Mouse (Mus musculus) lung, embryonic 15.5 days (tissue): Measurements from ENCODE around the gene Syce1. TPM values are rescaled to one million over a fixed set of nuclear protein-coding genes. Genes with fewer than 3 reads are reported as not detected.

Experiments
- ATAC-seq: fragments of 200-750 bp; cut with Nextera tagmentation; 2 replicates; pipeline ENCODE4 v1.8.0; 2017; ENCODE audit warnings: moderate number of reproducible peaks, borderline replicate concordance; ENCODE audit not compliant: low FRiP score, low TSS enrichment; ENCODE audit errors: extremely low read depth
- H3K27ac ChIP-seq: fragments of 300-500 bp; sonication (generic); 2 replicates; pipeline ENCODE4 v1.5.1; 2015; ENCODE audit warnings: moderate library complexity, mild to moderate bottlenecking, inconsistent platforms
- H3K27me3 ChIP-seq: fragments of 300-500 bp; sonication (generic); 2 replicates; pipeline ENCODE4 v1.6.1; 2015; ENCODE audit warnings: inconsistent platforms
- H3K36me3 ChIP-seq: fragments of 300-500 bp; sonication (generic); 2 replicates; pipeline ENCODE4 v1.6.1; 2015; ENCODE audit warnings: inconsistent platforms
- H3K4me1 ChIP-seq: fragments of 300-500 bp; sonication (generic); 2 replicates; pipeline ENCODE4 v1.6.1; 2015; ENCODE audit warnings: inconsistent platforms
- H3K4me2 ChIP-seq: fragments of 300-500 bp; sonication (generic); 2 replicates; pipeline ENCODE4 v1.6.1; 2015; ENCODE audit warnings: inconsistent platforms, mild to moderate bottlenecking, moderate library complexity
- H3K4me3 ChIP-seq: fragments of 300-500 bp; sonication (generic); 2 replicates; pipeline ENCODE4 v1.5.1; 2015; ENCODE audit warnings: mild to moderate bottlenecking, inconsistent platforms
- H3K9ac ChIP-seq: fragments of 300-500 bp; sonication (generic); 2 replicates; pipeline ENCODE4 v1.6.1; 2015; ENCODE audit warnings: inconsistent platforms
- H3K9me3 ChIP-seq: fragments of 300-500 bp; sonication (generic); 2 replicates; pipeline ENCODE4 v1.6.1; 2016; ENCODE audit warnings: inconsistent platforms
- WGBS: fragments of 180-500 bp; shearing (Covaris S2); methylation state at CpG from one replicate; pipeline ENCODE4 v1.1.7; 2015; 5-methylcytosine and 5-hydroxymethylcytosine counted together
- polyA plus RNA-seq: library from polyadenylated mRNA; unstranded; fragments of >200 nt; fragmentation: Nextera tagmentation; extraction: Ambion mirVana; gene quantifications from 2 replicates; pipeline ENCODE4 v1.2.1, GENCODE M21; 2015

The Syce1 gene
- polyA plus RNA-seq, 1 experiment from 2014 or later, result 0.14 TPM

GRCm38 (mm10) chr7:140763447-140764020, 24.1 kb downstream of the Syce1 start, which contains the start of gene Cyp2e1:
Gene Cyp2e1, plus strand, starts transcription at chr7:140763739.
- H3K4me1 ChIP-seq, result no peaks in the 10 kb centered on the region
- H3K9ac ChIP-seq, result no peak within 1 kb of the TSS
- ATAC-seq, result no peak
- no peaks in the 10 kb centered on the region for H3K36me3 ChIP-seq
- H3K27me3 ChIP-seq, result no peaks in the 10 kb centered on the region
- no peak within 1 kb of the TSS for H3K27ac ChIP-seq
- 83% methylated on average over 7 of the region's 7 CpGs for WGBS
- no peak within 1 kb of the TSS for H3K4me2 ChIP-seq
- no peak within 1 kb of the TSS for H3K4me3 ChIP-seq
- no peaks in the 10 kb centered on the region for H3K9me3 ChIP-seq

DNA sequence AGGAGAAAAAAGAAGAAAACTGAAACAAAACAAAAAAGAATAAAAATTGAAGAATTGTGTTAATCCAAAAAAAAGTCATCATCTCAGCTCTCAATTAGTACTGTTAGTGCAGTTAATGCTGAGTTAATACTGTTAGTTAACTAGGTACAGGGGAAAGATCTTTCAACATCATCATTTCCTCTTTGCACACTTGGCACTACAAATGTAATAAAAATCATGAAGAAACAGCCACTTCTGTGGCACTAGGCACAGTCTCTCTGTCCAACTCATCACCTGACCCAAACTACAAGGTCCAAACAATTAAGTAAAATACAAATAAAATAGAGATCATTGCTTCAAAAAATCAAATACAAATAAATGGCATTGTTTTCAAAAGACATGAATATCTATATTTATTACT, 27.0 kb downstream of the Syce1 start:
- H3K4me1 ChIP-seq, result no peaks in the 10 kb centered on the region
- no peaks in the 10 kb centered on the region for H3K36me3 ChIP-seq

DNA sequence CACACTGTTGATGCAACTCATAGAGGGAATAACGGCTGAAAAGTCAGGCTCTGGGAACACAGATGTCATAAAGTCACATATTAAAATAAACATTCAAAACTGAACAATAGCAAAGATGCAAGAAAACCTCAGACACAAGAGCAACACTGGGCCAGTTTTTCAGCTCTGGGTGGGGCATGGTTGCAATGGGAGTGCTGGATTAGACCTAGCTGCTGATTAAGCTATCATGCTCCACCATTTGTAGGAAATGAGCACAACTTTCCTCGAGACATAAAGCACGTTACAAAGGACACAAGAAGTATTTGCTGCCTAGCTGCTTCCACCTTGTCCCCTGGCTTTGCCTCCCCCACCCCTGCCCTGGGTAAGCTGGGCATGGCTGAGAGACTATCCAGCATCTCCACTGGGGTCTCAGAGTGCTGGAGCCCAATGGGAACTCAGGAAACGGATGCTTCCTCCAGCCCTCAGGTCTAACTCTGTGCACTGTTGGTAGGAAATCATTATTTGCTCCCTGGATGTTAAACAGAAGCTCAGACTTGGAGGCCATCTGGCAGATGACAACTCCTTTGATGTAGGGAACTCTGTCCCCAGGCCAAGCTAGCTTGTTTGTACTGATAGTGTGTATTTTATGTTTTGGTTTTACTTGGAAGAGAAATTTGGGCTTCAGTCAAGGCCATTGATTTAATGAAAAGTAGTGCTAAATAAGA, 31.3 kb downstream of the Syce1 start:
- ATAC-seq, result peak; percentile 27; the same call in 1 of the 2 replicates
- Histone ChIP-seq H3K9ac (no peak overlapping the region), H3K4me2 (no peak overlapping the region), H3K36me3 (no peaks in the 10 kb centered on the region), H3K9me3 (no peaks in the 10 kb centered on the region), H3K27ac (no peak overlapping the region), H3K27me3 (no peaks in the 10 kb centered on the region), H3K4me1 (no peaks in the 10 kb centered on the region), H3K4me3 (no peak overlapping the region)
- WGBS, result 50% methylated on average over 4 of the region's 4 CpGs

More for the DNA sequence above, 27.0 kb downstream of the Syce1 start:
- no peak overlapping the region for H3K9ac ChIP-seq
- no peak overlapping the region for H3K27ac ChIP-seq
- H3K4me2 ChIP-seq, result no peak overlapping the region
- no peak for ATAC-seq
- no peaks in the 10 kb centered on the region for H3K27me3 ChIP-seq
- H3K4me3 ChIP-seq, result no peak overlapping the region
- no peaks in the 10 kb centered on the region for H3K9me3 ChIP-seq

GRCm38 (mm10) chr7:140754556-140754955, 33.1 kb downstream of the Syce1 start:
- H3K27ac ChIP-seq, result no peak overlapping the region
- H3K9me3 ChIP-seq, result no peaks in the 10 kb centered on the region
- ATAC-seq, result no peak
- H3K4me1 ChIP-seq, result no peaks in the 10 kb centered on the region
- H3K9ac ChIP-seq, result no peak overlapping the region
- H3K4me2 ChIP-seq, result no peak overlapping the region
- no peaks in the 10 kb centered on the region for H3K36me3 ChIP-seq
- no peak overlapping the region for H3K4me3 ChIP-seq
- H3K27me3 ChIP-seq, result no peaks in the 10 kb centered on the region

- no peak overlapping the region for H3K9ac ChIP-seq
- no peaks in the 10 kb centered on the region for H3K4me1 ChIP-seq
- no peak for ATAC-seq
- no peak overlapping the region for H3K4me3 ChIP-seq
- H3K9me3 ChIP-seq, result no peaks in the 10 kb centered on the region
- H3K27ac ChIP-seq, result no peak overlapping the region
- no peaks in the 10 kb centered on the region for H3K27me3 ChIP-seq
- 80% methylated on average over 3 of the region's 3 CpGs for WGBS
- no peaks in the 10 kb centered on the region for H3K36me3 ChIP-seq
- no peak overlapping the region for H3K4me2 ChIP-seq
Measured at GRCm38 (mm10) chr7:140748827-140749160, 38.9 kb downstream of the Syce1 start.

- no peaks in the 10 kb centered on the region for H3K36me3 ChIP-seq
- ATAC-seq, result no peak
- no peaks in the 10 kb centered on the region for H3K4me1 ChIP-seq
- no peaks in the 10 kb centered on the region for H3K9me3 ChIP-seq
- no peak overlapping the region for H3K9ac ChIP-seq
- no peaks in the 10 kb centered on the region for H3K27me3 ChIP-seq
- H3K4me2 ChIP-seq, result no peak overlapping the region
- no peak overlapping the region for H3K4me3 ChIP-seq
- WGBS, result 70% methylated on average over 6 of the region's 6 CpGs
- no peak overlapping the region for H3K27ac ChIP-seq
Measured at GRCm38 (mm10) chr7:140748116-140748826, 39.4 kb downstream of the Syce1 start.

GRCm38 (mm10) chr7:140747402-140747801, 40.2 kb downstream of the Syce1 start:
- no peak overlapping the region for H3K4me3 ChIP-seq
- no peak overlapping the region for H3K27ac ChIP-seq
- no peak for ATAC-seq
- no peaks in the 10 kb centered on the region for H3K27me3 ChIP-seq
- no peak overlapping the region for H3K9ac ChIP-seq
- H3K4me2 ChIP-seq, result no peak overlapping the region
- no peaks in the 10 kb centered on the region for H3K36me3 ChIP-seq
- no peaks in the 10 kb centered on the region for H3K4me1 ChIP-seq
- 77% methylated on average over 3 of the region's 3 CpGs for WGBS
- H3K9me3 ChIP-seq, result no peaks in the 10 kb centered on the region

GRCm38 (mm10) chr7:140733162-140733561, 54.5 kb downstream of the Syce1 start:
- H3K27me3 ChIP-seq, result no peaks in the 10 kb centered on the region
- no peaks in the 10 kb centered on the region for H3K4me1 ChIP-seq
- no peak overlapping the region for H3K4me2 ChIP-seq
- H3K4me3 ChIP-seq, result no peak overlapping the region
- H3K9me3 ChIP-seq, result no peaks in the 10 kb centered on the region
- no peak overlapping the region for H3K9ac ChIP-seq
- H3K36me3 ChIP-seq, result no peaks in the 10 kb centered on the region
- WGBS, result 67% methylated on average over 2 of the region's 2 CpGs
- no peak overlapping the region for H3K27ac ChIP-seq
- ATAC-seq, result no peak

Other genes with a start within 250 kb of the Syce1 start
- gene Olfr538, start 220.0 kb downstream of the Syce1 start, polyA plus RNA-seq, result not detected in 2 replicates
- gene Olfr46, start 186.6 kb downstream of the Syce1 start, polyA plus RNA-seq, result not detected in 2 replicates
- gene Olfr61, start 158.9 kb downstream of the Syce1 start, polyA plus RNA-seq, result not detected in 2 replicates
- not detected in 2 replicates for gene Olfr53, start 141.4 kb downstream of the Syce1 start, polyA plus RNA-seq
- gene Olfr539, start 127.9 kb downstream of the Syce1 start, polyA plus RNA-seq, result not detected in 2 replicates
- not detected in 2 replicates for gene Olfr45, start 105.9 kb downstream of the Syce1 start, polyA plus RNA-seq
- not detected in 2 replicates for gene Olfr541, start 90.6 kb downstream of the Syce1 start, polyA plus RNA-seq
- gene Cyp2e1, start 24.1 kb downstream of the Syce1 start, polyA plus RNA-seq, result 0.10 and 0.19 TPM in 2 replicates
- gene Zfp941, start 34.3 kb upstream of the Syce1 start, polyA plus RNA-seq, result 0.52 and 0.59 TPM in 2 replicates
- gene Urah, start 47.2 kb upstream of the Syce1 start, polyA plus RNA-seq, result 4.4 and 5.1 TPM in 2 replicates
- not detected in 2 replicates for gene Scgb1c1, start 57.7 kb upstream of the Syce1 start, polyA plus RNA-seq
- not detected in 2 replicates for gene Odf3, start 60.0 kb upstream of the Syce1 start, polyA plus RNA-seq
- gene Gm45785, start 68.5 kb upstream of the Syce1 start, polyA plus RNA-seq, result not detected in 2 replicates
- 58.2 and 58.8 TPM in 2 replicates for gene Ric8a, start 69.1 kb upstream of the Syce1 start, polyA plus RNA-seq
- gene Bet1l, start 69.7 kb upstream of the Syce1 start, polyA plus RNA-seq, result 35.1 and 41.0 TPM in 2 replicates
- 243 and 252 TPM in 2 replicates for gene Psmd13, start 94.1 kb upstream of the Syce1 start, polyA plus RNA-seq
- 22.8 and 22.9 TPM in 2 replicates for gene Sirt3, start 94.5 kb upstream of the Syce1 start, polyA plus RNA-seq
- gene Cox8b, start 112.6 kb upstream of the Syce1 start, polyA plus RNA-seq, result 6.2 and 8.5 TPM in 2 replicates
- gene Nlrp6, start 133.1 kb upstream of the Syce1 start, polyA plus RNA-seq, result 0.26 and 0.72 TPM in 2 replicates
- gene Pgghg, start 153.5 kb upstream of the Syce1 start, polyA plus RNA-seq, result 18.7 and 21.0 TPM in 2 replicates
- 2.8 and 4.0 TPM in 2 replicates for gene Ifitm5, start 162.4 kb upstream of the Syce1 start, polyA plus RNA-seq
- not detected in 2 replicates for gene Gm45717, start 168.1 kb upstream of the Syce1 start, polyA plus RNA-seq
- gene Ifitm2, start 168.1 kb upstream of the Syce1 start, polyA plus RNA-seq, result 925 and 963 TPM in 2 replicates
- 47.1 and 54.5 TPM in 2 replicates for gene Ifitm1, start 179.4 kb upstream of the Syce1 start, polyA plus RNA-seq
- gene Ifitm3, start 222.9 kb upstream of the Syce1 start, polyA plus RNA-seq, result 238 and 246 TPM in 2 replicates
- 1.4 and 1.6 TPM in 2 replicates for gene Ifitm6, start 230.1 kb upstream of the Syce1 start, polyA plus RNA-seq
- not detected in 2 replicates for gene Gm17387, start 241.3 kb upstream of the Syce1 start, polyA plus RNA-seq